Mouse (Mus musculus) C2C12 (cell line): Measurements from ENCODE around the gene Gm3573. TPM values are rescaled to one million over a fixed set of nuclear protein-coding genes. Genes with fewer than 3 reads are reported as not detected.
"Not testable (repeated sequence)": the region's sequence is repeated elsewhere in the genome, so short reads cannot be mapped to it uniquely, and the experiment has no call there.

Experiments used
- H3K27me3 ChIP-seq: one replicate; pipeline ENCODE4 v1.6.1; 2011; ENCODE audit not compliant: control insufficient read depth, insufficient read depth, insufficient read length
- H3K36me3 ChIP-seq: one replicate; pipeline ENCODE4 v1.6.1; 2011; ENCODE audit not compliant: control insufficient read depth, insufficient read depth
- H3K4me3 ChIP-seq: one replicate; pipeline ENCODE4 v1.5.1; 2011; ENCODE audit warnings: mild to moderate bottlenecking, control low read depth; ENCODE audit not compliant: poor library complexity, insufficient read depth, severe bottlenecking
- H3K79me2 ChIP-seq: one replicate; pipeline ENCODE4 v1.6.1; 2011; ENCODE audit not compliant: control insufficient read depth, insufficient read depth
- H3K79me3 ChIP-seq: one replicate; pipeline ENCODE4 v1.6.1; 2011; ENCODE audit warnings: low read depth, control low read depth
- H3ac ChIP-seq: one replicate; pipeline ENCODE3; 2011; ENCODE audit warnings: low read depth; ENCODE audit not compliant: control insufficient read depth, insufficient read length
- long read RNA-seq, 2 experiments: library from polyadenylated mRNA; unstranded; transcript quantifications; one replicate each; pipeline ENCODE4 v2.0.0; 2019 to 2020
- polyA plus RNA-seq: library from polyadenylated mRNA; unstranded; fragments of >200 nt; fragmentation: generic; extraction: Trizol; gene quantifications from one replicate; pipeline ENCODE4 v1.2.1, GENCODE M21; 2012; ENCODE audit warnings: missing spikeins

Gene Gm3573
- not detected for polyA plus RNA-seq
- long read RNA-seq, experiment 1, result 0 reads
- long read RNA-seq, experiment 2, result 0 reads

GRCm38 (mm10) chr14:42190691-42191090, at the start of gene Gm3573:
Gm3573 (minus strand) TSS chr14:42190791.
- H3K79me3 ChIP-seq, H3K79me2 ChIP-seq, H3ac ChIP-seq, H3K4me3 ChIP-seq, H3K36me3 ChIP-seq, H3K27me3 ChIP-seq: not testable (repeated sequence)

- H3K36me3 ChIP-seq, H3K79me2 ChIP-seq, H3K79me3 ChIP-seq, H3ac ChIP-seq, H3K4me3 ChIP-seq, H3K27me3 ChIP-seq: not testable (repeated sequence)
Measured at GRCm38 (mm10) chr14:42216766-42217537, 26.4 kb upstream of the Gm3573 start.

GRCm38 (mm10) chr14:42183936-42184335, 6.7 kb downstream of the Gm3573 start:
- not testable (repeated sequence) for H3K36me3 ChIP-seq, H3K4me3 ChIP-seq, H3K79me3 ChIP-seq, H3K27me3 ChIP-seq, H3K79me2 ChIP-seq, H3ac ChIP-seq

- not testable (repeated sequence) for H3K36me3 ChIP-seq, H3K79me2 ChIP-seq, H3ac ChIP-seq, H3K4me3 ChIP-seq, H3K79me3 ChIP-seq, H3K27me3 ChIP-seq
Measured at GRCm38 (mm10) chr14:42162522-42162921, 28.1 kb downstream of the Gm3573 start, which contains the start of gene Gm17027. Gm17027 (minus strand) TSS chr14:42162622.

Other genes starting within 250 kb of the Gm3573 start
- not detected for gene 1700024B05Rik, start 246.8 kb downstream of the Gm3573 start, polyA plus RNA-seq
- not detected for gene Gm6401, start 222.9 kb downstream of the Gm3573 start, polyA plus RNA-seq
- gene Gm3543, start 207.5 kb downstream of the Gm3573 start, polyA plus RNA-seq, result 0.04 TPM
- gene Gm7951, start 73.4 kb downstream of the Gm3573 start, polyA plus RNA-seq, result not detected
- gene Gm17027, start 28.2 kb downstream of the Gm3573 start, polyA plus RNA-seq, result not detected
- gene Gm17026, start 69.3 kb upstream of the Gm3573 start, polyA plus RNA-seq, result not detected
- gene Gm9611, start 106.6 kb upstream of the Gm3573 start, polyA plus RNA-seq, result not detected
- not detected for gene Gm7995, start 119.4 kb upstream of the Gm3573 start, polyA plus RNA-seq
- gene Gm8005, start 248.9 kb upstream of the Gm3573 start, polyA plus RNA-seq, result not detected